Mouse (Mus musculus) forebrain, embryonic 12.5 days (tissue): ENCODE results near the gene Mospd3. TPM values are rescaled to one million over a fixed set of nuclear protein-coding genes. Genes with fewer than 3 reads are reported as not detected.
A peak's percentile ranks its signal among the peaks of the same experiment; 100 is the strongest.

Experiments used
- ATAC-seq: fragments of 200-750 bp; cut with Nextera tagmentation; 2 replicates; pipeline ENCODE4 v1.8.0; 2017; ENCODE audit warnings: moderate TSS enrichment; ENCODE audit not compliant: low FRiP score
- H3K27ac ChIP-seq: fragments of 300-500 bp; sonication (generic); 2 replicates; pipeline ENCODE4 v1.5.1; 2016; ENCODE audit warnings: mild to moderate bottlenecking
- H3K27me3 ChIP-seq: fragments of 300-500 bp; sonication (generic); 2 replicates; pipeline ENCODE4 v1.6.1; 2016; ENCODE audit warnings: mild to moderate bottlenecking
- H3K36me3 ChIP-seq: fragments of 300-500 bp; sonication (generic); replicated peaks from 2 replicates; pipeline ENCODE4 v1.6.1; 2016; ENCODE audit warnings: mild to moderate bottlenecking
- H3K4me1 ChIP-seq: fragments of 300-500 bp; sonication (generic); 2 replicates; pipeline ENCODE4 v1.6.1; 2016
- H3K4me2 ChIP-seq: fragments of 300-500 bp; sonication (generic); 2 replicates; pipeline ENCODE4 v1.6.1; 2016; ENCODE audit warnings: mild to moderate bottlenecking, moderate library complexity
- H3K4me3 ChIP-seq: fragments of 300-500 bp; sonication (generic); replicated peaks from 2 replicates; pipeline ENCODE4 v1.5.1; 2016; ENCODE audit warnings: mild to moderate bottlenecking
- H3K9ac ChIP-seq: fragments of 300-500 bp; sonication (generic); 2 replicates; pipeline ENCODE4 v1.6.1; 2016; ENCODE audit warnings: mild to moderate bottlenecking
- H3K9me3 ChIP-seq: fragments of 300-500 bp; sonication (generic); 2 replicates; pipeline ENCODE4 v1.6.1; 2016
- WGBS: fragments of 180-500 bp; shearing (Covaris S2); methylation state at CpG from one replicate; pipeline ENCODE4 v1.1.7; 2016; 5-methylcytosine and 5-hydroxymethylcytosine counted together
- polyA plus RNA-seq: library from polyadenylated mRNA; unstranded; fragments of >200 nt; fragmentation: Nextera tagmentation; extraction: Ambion mirVana; gene quantifications from 2 replicates; pipeline ENCODE4 v1.2.1, GENCODE M21; 2016

Gene Mospd3
- polyA plus RNA-seq, 1 experiment from 2014 or later: 29.0 TPM

GRCm38 (mm10) chr5:137568223-137568798 lies 32.5 kb downstream of the Mospd3 start:
- no peak overlapping the region for H3K9ac ChIP-seq
- ATAC-seq: no peak
- no peak overlapping the region for H3K4me2 ChIP-seq
- 88% methylated on average over 8 of the region's 8 CpGs for WGBS
- H3K4me1 ChIP-seq: no peaks in the 10 kb centered on the region; the same call in 1 of the 2 replicates
- H3K4me3 ChIP-seq: no peak overlapping the region
- peaks cover 10% of the 10 kb centered on the region; the same call in 1 of the 2 replicates for H3K27me3 ChIP-seq
- no peak overlapping the region for H3K27ac ChIP-seq
- no peaks in the 10 kb centered on the region; the same call in 1 of the 2 replicates for H3K36me3 ChIP-seq
- H3K9me3 ChIP-seq: no peaks in the 10 kb centered on the region

GRCm38 (mm10) chr5:137566416-137566815 lies 34.4 kb downstream of the Mospd3 start:
- Histone ChIP-seq H3K27ac (no peak overlapping the region), H3K4me2 (no peak overlapping the region), H3K36me3 (no peaks in the 10 kb centered on the region; the same call in 1 of the 2 replicates), H3K4me1 (no peaks in the 10 kb centered on the region; the same call in 1 of the 2 replicates), H3K9me3 (no peaks in the 10 kb centered on the region), H3K27me3 (peaks cover 8% of the 10 kb centered on the region; the same call in 1 of the 2 replicates), H3K4me3 (no peak overlapping the region), H3K9ac (no peak overlapping the region)
- WGBS: 95% methylated on average over 5 of the region's 5 CpGs
- no peak for ATAC-seq

GRCm38 (mm10) chr5:137565744-137566143 lies 35.1 kb downstream of the Mospd3 start:
- ATAC-seq: no peak
- 73% methylated on average over 6 of the region's 6 CpGs for WGBS

GRCm38 (mm10) chr5:137562965-137563364 lies 37.9 kb downstream of the Mospd3 start:
- Histone ChIP-seq H3K9ac (no peak overlapping the region), H3K4me1 (no peaks in the 10 kb centered on the region), H3K36me3 (no peaks in the 10 kb centered on the region; the same call in 1 of the 2 replicates), H3K27ac (no peak overlapping the region), H3K9me3 (no peaks in the 10 kb centered on the region), H3K4me3 (no peak overlapping the region), H3K27me3 (0 out of 2 replicates have a peak, but pooled peaks cover 4% of the 10 kb centered on the region), H3K4me2 (no peak overlapping the region)
- WGBS: 83% methylated on average over 10 of the region's 10 CpGs
- ATAC-seq: no peak

More at GRCm38 (mm10) chr5:137565744-137566143, 35.1 kb downstream of the Mospd3 start:
- H3K4me1 ChIP-seq: no peaks in the 10 kb centered on the region; the same call in 1 of the 2 replicates
- H3K4me2 ChIP-seq: no peak overlapping the region
- H3K36me3 ChIP-seq: no peaks in the 10 kb centered on the region; the same call in 1 of the 2 replicates
- no peaks in the 10 kb centered on the region for H3K9me3 ChIP-seq
- no peak overlapping the region for H3K9ac ChIP-seq
- no peak overlapping the region for H3K27ac ChIP-seq
- H3K27me3 ChIP-seq: peaks cover 8% of the 10 kb centered on the region; the same call in 1 of the 2 replicates
- H3K4me3 ChIP-seq: no peak overlapping the region

- H3K4me2 ChIP-seq: no peak overlapping the region
- 0 out of 2 replicates have a peak, but pooled peaks cover under 1% of the 10 kb centered on the region for H3K27me3 ChIP-seq
- no peak overlapping the region for H3K4me3 ChIP-seq
- no peaks in the 10 kb centered on the region for H3K4me1 ChIP-seq
- no peak for ATAC-seq
- H3K27ac ChIP-seq: 0 out of 2 replicates have a peak overlapping the region, but pooled peaks have one; percentile 2
- no peak overlapping the region for H3K9ac ChIP-seq
- no peaks in the 10 kb centered on the region for H3K36me3 ChIP-seq
- 61% methylated on average over 6 of the region's 6 CpGs for WGBS
- no peaks in the 10 kb centered on the region for H3K9me3 ChIP-seq
Measured at GRCm38 (mm10) chr5:137561556-137561955, 39.3 kb downstream of the Mospd3 start.

- Histone ChIP-seq H3K9me3 (no peaks in the 10 kb centered on the region), H3K4me1 (peaks cover 14% of the 10 kb centered on the region), H3K4me2 (peak overlapping the region; percentile 50), H3K27ac (no peak overlapping the region), H3K27me3 (peaks cover 26% of the 10 kb centered on the region), H3K4me3 (peak overlapping the region; percentile 53), H3K9ac (peak overlapping the region; percentile 55), H3K36me3 (no peaks in the 10 kb centered on the region)
- 56% methylated on average over 11 of the region's 11 CpGs for WGBS
- ATAC-seq: peak; percentile 4; the same call in 1 of the 2 replicates
Measured at GRCm38 (mm10) chr5:137553898-137554297, 47.0 kb downstream of the Mospd3 start.

GRCm38 (mm10) chr5:137553411-137553837 lies 47.4 kb downstream of the Mospd3 start, which contains the start of gene Actl6b:
Gene Actl6b, plus strand, starts transcription at chr5:137553517.
- no peaks in the 10 kb centered on the region for H3K9me3 ChIP-seq
- ATAC-seq: peak; percentile 92
- H3K36me3 ChIP-seq: no peaks in the 10 kb centered on the region
- H3K27ac ChIP-seq: peak within 1 kb of the TSS; percentile 56
- H3K4me3 ChIP-seq: peak within 1 kb of the TSS; percentile 53
- H3K4me1 ChIP-seq: peaks cover 14% of the 10 kb centered on the region
- peaks cover 26% of the 10 kb centered on the region for H3K27me3 ChIP-seq
- H3K9ac ChIP-seq: peak within 1 kb of the TSS; percentile 55
- WGBS: 1% methylated on average over 37 of the region's 37 CpGs
- peak within 1 kb of the TSS; percentile 50 for H3K4me2 ChIP-seq

- Histone ChIP-seq H3K4me2 (peak overlapping the region; percentile 50), H3K4me3 (peak overlapping the region; percentile 53), H3K9me3 (no peaks in the 10 kb centered on the region), H3K36me3 (no peaks in the 10 kb centered on the region), H3K9ac (no peak overlapping the region), H3K27ac (peak overlapping the region; percentile 56), H3K27me3 (peaks cover 26% of the 10 kb centered on the region), H3K4me1 (peaks cover 14% of the 10 kb centered on the region)
- ATAC-seq: peak; percentile 15; the same call in 1 of the 2 replicates
- WGBS: 27% methylated on average over 6 of the region's 6 CpGs
Measured at GRCm38 (mm10) chr5:137553000-137553399, 47.9 kb downstream of the Mospd3 start.

GRCm38 (mm10) chr5:137551119-137551518 lies 49.7 kb downstream of the Mospd3 start:
- Histone ChIP-seq H3K4me1 (peaks cover 14% of the 10 kb centered on the region), H3K27me3 (peaks cover 26% of the 10 kb centered on the region), H3K27ac (no peak overlapping the region), H3K36me3 (no peaks in the 10 kb centered on the region), H3K9me3 (no peaks in the 10 kb centered on the region), H3K4me2 (no peak overlapping the region), H3K4me3 (no peak overlapping the region), H3K9ac (no peak overlapping the region)
- 68% methylated on average over 5 of the region's 5 CpGs for WGBS
- ATAC-seq: no peak

GRCm38 (mm10) chr5:137549840-137550239 lies 51.0 kb downstream of the Mospd3 start:
- no peak for ATAC-seq

More at GRCm38 (mm10) chr5:137549840-137550239, 51.0 kb downstream of the Mospd3 start:
- Histone ChIP-seq H3K9me3 (no peaks in the 10 kb centered on the region), H3K4me2 (no peak overlapping the region), H3K9ac (no peak overlapping the region), H3K27ac (no peak overlapping the region), H3K4me3 (no peak overlapping the region), H3K36me3 (no peaks in the 10 kb centered on the region), H3K4me1 (peaks cover 13% of the 10 kb centered on the region), H3K27me3 (peaks cover 22% of the 10 kb centered on the region)
- WGBS: 90% methylated on average over 2 of the region's 2 CpGs
